Mouse (Mus musculus) induced T-regulatory cell, adult 2 months (primary cell): ENCODE measurements at regions not wholly inside any gene's neighbourhood (a gene's known extent, or its start where the extent isn't known, plus 50 kb on each side); places are given as distances from the start of the nearest gene placed in this dataset.

ENCODE experiments used
- DNase-seq: peaks from one replicate; pipeline ENCODE4 v3.0.0-alpha.2; 2012; ENCODE audit warnings: low read depth

- no peak for DNase-seq
Measured at GRCm38 (mm10) chr6:51108336-51108956, 324.0 kb upstream of the Nfe2l3 start.

DNA sequence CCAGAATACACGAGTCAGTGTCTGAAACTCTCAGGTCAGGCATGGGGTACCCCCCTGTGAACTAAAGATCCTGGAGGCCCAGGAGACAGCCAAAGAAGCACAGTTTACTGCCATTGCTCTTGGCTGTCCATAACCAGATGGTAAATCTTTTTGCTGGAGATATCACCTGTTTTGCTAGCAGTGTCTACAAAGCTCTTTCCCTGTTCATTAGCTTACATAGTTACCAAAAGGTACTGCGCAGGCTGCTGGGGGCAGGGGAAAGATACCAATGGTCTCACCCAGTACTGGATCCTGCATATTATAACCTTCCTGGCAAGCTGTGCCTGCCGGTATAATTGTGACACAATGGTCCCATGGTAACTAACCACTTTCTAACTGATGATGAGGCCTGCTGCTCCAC, 321.9 kb upstream of the Nfe2l3 start:
- no peak for DNase-seq

DNA sequence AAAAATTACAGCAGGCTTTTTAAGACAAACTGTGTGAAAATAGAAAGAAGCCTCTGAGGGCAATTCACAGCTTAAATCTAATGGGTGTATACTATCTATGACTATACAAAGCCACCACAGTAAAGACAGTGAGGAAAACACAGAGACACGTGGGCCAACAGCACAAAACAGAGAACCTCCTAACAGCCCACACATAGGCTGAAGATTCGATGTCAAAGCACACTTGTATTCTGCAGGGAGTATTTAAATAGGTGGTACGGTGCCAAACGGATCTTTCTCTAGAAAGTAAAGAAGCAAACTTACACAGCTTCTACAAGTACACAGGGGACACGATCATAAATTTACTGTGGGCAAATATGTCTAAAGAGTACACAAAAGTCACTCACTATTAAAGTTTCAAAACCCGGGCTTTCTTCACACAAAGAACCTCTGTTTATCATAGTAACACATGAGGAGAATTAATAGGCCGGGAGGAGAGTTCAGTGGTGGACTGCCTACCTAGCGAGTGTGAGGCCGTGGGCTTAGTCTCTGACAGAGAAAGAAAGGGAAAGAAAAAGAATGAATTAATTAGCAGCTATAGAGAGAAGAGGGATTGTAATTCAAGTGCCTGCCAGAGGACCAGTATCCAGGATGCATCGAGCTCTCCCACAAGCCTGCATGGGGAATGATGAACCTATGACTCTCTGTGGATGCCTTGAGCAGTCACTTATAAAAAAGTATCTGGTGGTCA, 317.7 kb upstream of the Nfe2l3 start:
- no peak for DNase-seq

- no peak for DNase-seq
Measured at GRCm38 (mm10) chr6:51118833-51119535, 313.5 kb upstream of the Nfe2l3 start.

DNA sequence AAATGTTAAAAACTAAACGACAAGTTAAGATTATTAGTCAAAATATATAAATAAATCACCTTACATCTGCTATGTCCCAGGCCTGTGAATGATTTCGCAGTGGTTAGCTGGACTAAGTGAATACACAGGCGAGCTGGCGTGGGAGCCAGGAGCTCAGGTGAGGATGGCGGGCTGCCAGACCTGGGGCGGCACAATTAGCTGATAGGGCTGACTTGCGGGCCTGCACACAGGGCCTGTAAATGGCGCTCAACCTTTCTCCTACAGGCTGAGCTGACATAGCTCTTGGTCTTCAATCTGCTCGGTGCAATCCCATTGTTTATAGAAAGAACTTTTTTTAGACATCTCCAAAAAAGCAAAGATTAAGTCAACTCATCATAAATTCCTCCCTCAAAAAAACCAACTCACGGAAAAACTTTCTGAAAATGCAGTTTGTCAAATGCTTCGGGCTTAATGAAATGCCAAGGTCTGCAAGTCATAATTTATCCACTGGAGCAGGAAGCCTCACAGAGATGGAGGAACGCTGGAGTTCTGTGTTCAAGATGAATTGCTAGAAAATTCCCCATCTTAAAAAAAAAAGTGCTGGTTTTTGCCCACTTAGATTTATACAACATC, 312.7 kb upstream of the Nfe2l3 start:
- DNase-seq = no peak

- no peak for DNase-seq
Measured at GRCm38 (mm10) chr6:51122941-51123340, 309.5 kb upstream of the Nfe2l3 start.

- no peak for DNase-seq
Measured at GRCm38 (mm10) chr6:51127851-51128250, 304.6 kb upstream of the Nfe2l3 start.

DNA sequence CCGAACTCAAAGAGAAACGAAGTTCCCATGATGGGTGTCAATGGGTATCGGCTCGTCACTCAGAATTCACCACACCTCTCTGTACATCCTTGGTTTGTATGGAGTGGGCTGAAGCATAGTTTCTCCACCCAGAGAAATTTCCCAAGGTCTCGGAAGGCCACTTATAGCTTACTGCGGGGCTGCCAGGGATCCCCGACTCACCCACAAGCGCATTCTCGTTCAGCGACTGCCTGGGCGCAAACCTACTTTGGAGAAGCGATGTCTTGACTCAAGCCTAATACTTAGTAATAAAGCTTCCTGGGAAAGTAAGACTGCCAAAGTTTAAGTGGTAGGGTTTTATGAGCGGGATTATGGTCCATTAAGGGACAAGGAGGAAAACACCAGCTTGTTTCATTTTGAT, 303.4 kb upstream of the Nfe2l3 start:
- no peak for DNase-seq

- DNase-seq = peak; percentile 27
Measured at GRCm38 (mm10) chr6:51129591-51129990, 302.9 kb upstream of the Nfe2l3 start.

DNA sequence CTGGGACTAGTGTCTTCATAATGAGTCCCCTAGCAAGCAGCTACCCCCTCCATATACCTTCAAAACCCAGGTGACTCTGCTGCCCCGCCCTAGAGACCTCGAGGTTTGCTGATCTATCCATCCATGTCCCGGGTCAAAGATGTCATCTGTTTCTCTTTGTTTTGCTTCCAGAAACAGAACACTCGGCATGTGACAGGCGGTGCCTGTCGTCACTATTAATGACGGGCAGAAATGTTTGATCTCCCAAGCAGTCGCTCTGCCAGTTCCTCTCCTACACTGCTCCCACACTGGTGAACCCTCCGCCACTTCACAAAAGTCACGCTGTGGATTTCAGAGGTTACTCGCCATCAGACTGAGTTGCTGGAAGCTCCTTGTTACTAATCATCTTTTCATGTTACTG, 287.7 kb upstream of the Nfe2l3 start:
- DNase-seq = no peak

GRCm38 (mm10) chr6:51145863-51146262, 286.6 kb upstream of the Nfe2l3 start:
- no peak for DNase-seq

GRCm38 (mm10) chr6:51148821-51149220, 283.6 kb upstream of the Nfe2l3 start:
- DNase-seq = no peak

DNA sequence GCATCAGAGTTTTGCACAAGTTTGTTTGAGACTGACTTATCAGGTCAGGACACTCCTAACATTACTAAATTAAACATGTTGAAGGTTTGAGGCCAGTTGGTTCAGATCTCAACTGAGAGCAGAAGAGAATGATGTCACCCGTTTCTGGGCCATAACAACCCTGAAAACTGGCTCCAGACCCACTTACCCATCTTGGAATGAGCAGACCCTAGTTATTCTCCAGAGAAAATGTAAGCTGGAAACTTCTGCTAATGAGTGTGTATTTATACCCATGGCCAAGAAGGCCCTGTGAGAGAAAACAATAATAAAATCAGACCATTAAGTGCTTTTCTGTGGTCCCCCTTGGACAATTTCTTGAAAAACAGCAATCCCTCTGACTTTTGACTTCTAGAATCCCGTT, 282.4 kb upstream of the Nfe2l3 start:
- DNase-seq = no peak

DNA sequence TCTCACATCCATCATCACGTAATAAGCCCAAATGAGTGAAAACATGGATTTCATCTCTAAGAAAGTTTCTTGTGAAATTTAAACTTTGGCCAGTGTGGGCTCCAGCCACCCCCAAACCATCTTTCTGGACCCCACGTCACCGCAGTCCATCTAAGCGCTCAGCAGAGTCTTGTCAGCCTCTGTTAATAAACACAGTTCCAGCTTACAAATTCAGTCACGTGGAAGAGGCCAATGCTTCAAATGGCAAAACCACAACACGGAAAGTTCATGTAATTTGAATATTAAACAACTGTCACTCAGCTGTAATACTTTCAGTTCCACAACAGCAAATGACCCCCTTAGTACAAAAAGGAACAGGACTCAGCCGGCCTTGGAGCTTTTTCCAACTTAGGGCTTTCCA, 282.0 kb upstream of the Nfe2l3 start:
- no peak for DNase-seq

- DNase-seq = no peak
Measured at GRCm38 (mm10) chr6:51150916-51151315, 281.6 kb upstream of the Nfe2l3 start.

DNA sequence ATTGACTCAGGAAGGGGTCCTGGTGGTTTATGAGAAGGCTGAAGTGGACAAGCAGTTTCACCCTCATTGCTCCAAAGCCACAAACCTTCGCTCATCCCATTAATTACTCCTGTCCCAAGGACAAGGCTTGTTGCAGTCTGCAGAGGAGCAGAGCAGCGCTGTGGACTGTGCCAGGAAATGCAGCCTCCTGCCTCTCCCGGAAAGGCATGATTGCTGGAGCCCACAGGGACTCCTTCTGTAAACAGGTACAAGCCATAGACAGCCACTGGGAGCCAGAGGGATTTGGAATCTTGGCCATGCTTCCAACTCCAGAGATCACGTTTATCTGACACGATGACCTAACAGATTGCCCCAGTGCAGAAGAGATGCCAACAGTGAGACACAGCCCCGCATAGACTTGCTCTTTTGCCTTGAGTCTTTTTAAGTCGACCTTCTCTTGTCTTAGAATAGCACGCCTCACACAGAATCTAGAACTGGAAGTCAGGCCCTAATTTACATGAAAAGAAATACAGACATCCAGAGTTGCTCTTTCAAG, 275.6 kb upstream of the Nfe2l3 start:
- no peak for DNase-seq

DNA sequence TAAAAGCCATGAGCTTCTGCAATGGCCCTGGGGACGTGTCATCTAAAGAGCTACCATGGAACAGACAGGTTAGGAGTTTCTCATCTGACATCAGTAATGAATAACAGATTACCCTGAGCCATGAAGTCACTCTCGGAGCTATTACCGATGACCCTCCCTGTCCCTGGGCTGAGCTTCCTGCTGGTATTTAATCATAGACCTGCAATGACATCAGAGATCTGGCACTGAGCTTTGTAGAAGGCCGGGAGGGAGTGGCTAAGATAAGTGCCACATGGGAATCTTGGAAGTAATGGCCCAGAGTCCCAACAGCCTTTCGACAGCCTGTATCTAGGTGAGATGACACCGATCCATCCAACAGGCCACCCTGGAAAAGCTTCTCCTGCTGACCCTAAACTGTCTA, 271.3 kb upstream of the Nfe2l3 start:
- DNase-seq = no peak

- DNase-seq = no peak
Measured at GRCm38 (mm10) chr6:51162208-51163082, 270.0 kb upstream of the Nfe2l3 start.

DNA sequence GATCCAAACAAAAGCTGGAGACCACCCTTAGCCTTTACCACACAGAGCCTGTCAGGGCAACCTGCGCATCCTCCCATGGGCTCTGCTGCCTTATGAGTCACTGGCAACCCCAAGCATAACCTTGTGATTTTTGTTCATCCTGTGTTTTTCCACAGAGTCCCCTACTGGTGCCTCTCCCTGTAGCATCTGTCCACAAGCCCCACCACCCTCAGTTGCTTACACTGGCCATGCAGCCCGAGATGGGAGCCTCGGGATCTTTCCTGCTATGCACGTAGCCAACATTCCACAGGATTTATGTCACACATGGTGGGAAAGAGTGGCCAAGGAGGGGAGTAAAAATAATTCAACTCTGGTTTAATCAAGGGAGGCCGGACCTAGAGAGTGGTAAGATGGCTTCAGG, 269.2 kb upstream of the Nfe2l3 start:
- no peak for DNase-seq

DNA sequence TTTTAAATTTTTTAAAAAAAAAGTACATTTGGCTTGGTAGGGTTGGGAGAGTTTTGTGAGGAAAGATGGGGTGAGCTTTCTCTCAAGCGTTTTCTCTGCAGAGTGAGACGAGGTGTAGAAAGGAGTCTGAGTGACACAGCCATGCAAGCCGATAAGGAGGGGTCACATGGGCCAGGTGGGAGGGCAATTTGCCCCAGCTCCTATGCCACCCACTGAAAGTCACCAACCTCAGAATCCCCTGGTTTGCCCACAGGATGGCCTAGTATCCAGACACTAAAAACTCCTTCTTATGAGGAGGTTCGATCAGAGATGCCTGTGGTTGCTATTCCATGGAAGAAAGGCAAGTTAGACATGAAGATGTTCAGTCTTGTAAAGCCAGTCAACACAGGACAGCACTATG, 268.6 kb upstream of the Nfe2l3 start:
- DNase-seq = no peak

GRCm38 (mm10) chr6:51167028-51167427, 265.4 kb upstream of the Nfe2l3 start:
- no peak for DNase-seq

DNA sequence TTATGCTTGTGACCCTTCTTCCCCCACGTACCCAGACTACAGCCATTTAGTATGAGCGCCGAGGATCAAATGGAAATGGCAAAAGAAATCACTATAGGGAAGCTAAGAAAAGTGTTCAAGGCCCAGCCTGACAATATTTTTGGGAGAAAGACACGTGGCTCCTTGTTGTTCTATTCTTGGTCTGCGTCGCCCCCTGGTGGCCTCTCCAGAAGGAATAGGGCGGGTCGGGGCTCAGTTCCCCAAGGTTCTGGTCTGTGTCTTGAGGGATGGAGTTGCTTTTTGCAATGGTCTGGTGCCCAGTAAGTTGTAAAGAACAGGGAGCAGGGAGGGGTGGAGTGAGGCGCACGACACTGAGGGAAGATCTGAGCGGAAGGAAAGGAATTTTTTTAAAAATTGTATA, 264.4 kb upstream of the Nfe2l3 start:
- DNase-seq = peak; percentile 80
